Mouse (Mus musculus) cerebellum, adult 2 months (tissue): ENCODE measurements around the gene Scaf8. TPM values are rescaled to one million over a fixed set of nuclear protein-coding genes. Genes with fewer than 3 reads are reported as not detected.

Experiments
- DNase-seq, 2 experiments: peaks; one replicate each; pipeline ENCODE4 v3.0.0; 2021
- H3K27ac ChIP-seq: fragments of 200-500 bp; 2 replicates; pipeline ENCODE4 v1.5.1; 2012; ENCODE audit warnings: low read length, control low read depth, inconsistent platforms; ENCODE audit not compliant: insufficient read depth
- H3K27me3 ChIP-seq: fragments of 200-500 bp; 2 replicates; pipeline ENCODE4 v1.6.1; 2012; ENCODE audit warnings: inconsistent platforms, mild to moderate bottlenecking, low read length, moderate library complexity; ENCODE audit not compliant: control insufficient read depth, insufficient read depth
- H3K4me1 ChIP-seq: fragments of 200-500 bp; 2 replicates; pipeline ENCODE4 v1.6.1; 2011; ENCODE audit warnings: low read length; ENCODE audit not compliant: control insufficient read depth, insufficient read depth
- H3K4me3 ChIP-seq: fragments of 200-500 bp; replicated peaks from 2 replicates; pipeline ENCODE3; 2011; ENCODE audit warnings: mild to moderate bottlenecking, low read depth, low read length, control low read depth; ENCODE audit not compliant: insufficient read depth
- CTCF ChIP-seq: fragments of 200-500 bp; IDR thresholded peaks from 2 replicates; pipeline ENCODE4 v1.5.1; 2011; ENCODE audit warnings: low read depth, mild to moderate bottlenecking, control low read depth, low read length, moderate library complexity, borderline replicate concordance; ENCODE audit not compliant: insufficient read depth
- POLR2A ChIP-seq: fragments of 200-500 bp; IDR thresholded peaks from 2 replicates; pipeline ENCODE4 v1.6.1; 2011; ENCODE audit warnings: low read length, control low read depth, borderline replicate concordance; ENCODE audit not compliant: insufficient read depth
- WGBS: fragments of 180-500 bp; shearing (Covaris S2); methylation state at CpG from one replicate; pipeline ENCODE4 v1.1.7; 2018; 5-methylcytosine and 5-hydroxymethylcytosine counted together
- polyA plus RNA-seq: library from polyadenylated mRNA; depleted of rRNA; stranded (reverse); fragments of >200 nt; gene quantifications from 2 replicates; pipeline ENCODE4 v1.2.3, GENCODE M21; 2012; rRNA removed

Scaf8 gene
- polyA plus RNA-seq, 1 experiment: 35.1 TPM

DNA sequence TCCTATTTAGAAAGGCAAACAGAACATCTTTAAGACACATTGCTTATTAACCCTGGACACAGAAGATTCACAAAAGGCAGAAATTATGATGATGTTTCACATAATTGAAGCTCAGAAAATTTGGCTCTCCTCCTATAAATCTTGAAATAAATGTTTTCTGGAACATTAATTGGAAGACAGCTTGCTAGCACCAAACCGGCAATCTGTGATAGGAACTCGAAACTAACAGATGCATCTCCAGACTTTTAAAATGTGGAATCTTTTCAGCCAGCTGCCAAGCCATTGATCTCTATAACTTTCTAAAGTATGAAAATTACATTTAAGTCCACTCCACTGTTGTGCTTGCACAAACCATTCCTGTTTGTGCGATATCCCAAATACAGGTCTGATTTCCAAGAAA, 128.9 kb downstream of the Scaf8 start:
- TF ChIP-seq CTCF: no peak
- TF ChIP-seq POLR2A: no peak
- H3K4me1 ChIP-seq: peaks cover 22% of the 10 kb centered on the region
- H3K4me3 ChIP-seq: no peak overlapping the region
- whole genome bisulfite sequencing: 75% methylated on average over 3 of the region's 3 CpGs
- H3K27ac ChIP-seq: no peak overlapping the region
- no peaks in the 10 kb centered on the region for H3K27me3 ChIP-seq
- DNase-seq: no peak

DNA sequence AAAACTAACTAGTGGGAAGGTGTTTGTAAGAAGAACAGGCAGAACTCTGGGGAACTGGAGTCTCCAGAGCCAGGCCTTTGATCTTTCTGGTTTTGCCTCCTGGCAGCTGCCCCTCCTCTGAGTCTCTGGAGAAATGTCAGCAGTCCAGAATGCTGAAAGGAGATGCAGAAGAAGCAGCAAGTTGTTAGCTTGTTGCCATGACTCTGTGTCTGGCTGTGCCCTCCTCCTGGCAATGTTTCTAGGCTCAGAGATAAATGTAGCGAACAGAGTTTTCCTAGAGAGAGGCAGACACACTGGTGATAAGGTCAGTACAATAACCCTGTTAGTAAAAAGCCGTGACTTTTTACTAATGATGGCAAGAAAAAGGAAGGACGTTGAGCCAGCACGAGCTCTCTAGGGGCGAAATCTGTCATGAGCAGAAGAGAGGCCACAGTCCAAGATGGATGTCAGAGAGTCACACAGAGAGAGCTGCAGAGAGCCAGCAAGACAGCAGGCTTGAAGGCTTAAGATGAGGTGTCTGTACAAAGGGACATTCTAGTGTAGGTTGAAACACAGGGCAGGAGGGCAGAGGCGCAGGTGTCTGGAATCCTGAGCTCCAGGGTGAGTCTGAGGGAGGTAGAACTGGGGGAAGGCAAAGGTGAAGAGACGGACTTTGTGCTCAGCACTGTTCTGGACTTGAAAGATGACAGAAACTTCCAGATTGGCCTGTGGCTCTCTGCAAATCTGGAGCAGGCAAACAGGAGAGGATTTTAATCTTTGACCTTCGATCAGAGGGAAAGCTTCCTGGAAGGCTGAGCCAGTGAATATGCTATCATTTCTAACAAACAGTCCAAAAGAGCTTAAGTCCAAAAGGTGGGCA, 130.3 kb downstream of the Scaf8 start:
- 35% methylated on average over 8 of the region's 8 CpGs for WGBS
- no peak overlapping the region for H3K4me3 ChIP-seq
- H3K27me3 ChIP-seq: no peaks in the 10 kb centered on the region
- H3K27ac ChIP-seq: no peak overlapping the region
- TF ChIP-seq POLR2A (no peak), CTCF (no peak)
- H3K4me1 ChIP-seq: peaks cover 28% of the 10 kb centered on the region
- peak in 1 of 2 experiments; percentile 37 for DNase-seq

GRCm38 (mm10) chr17:3246665-3247370, 132.0 kb downstream of the Scaf8 start:
- DNase-seq: no peak
- H3K27me3 ChIP-seq: no peaks in the 10 kb centered on the region
- no peak overlapping the region for H3K4me3 ChIP-seq
- H3K27ac ChIP-seq: no peak overlapping the region
- TF ChIP-seq POLR2A: no peak
- no peak for TF ChIP-seq CTCF
- WGBS: 46% methylated on average over 7 of the region's 7 CpGs
- H3K4me1 ChIP-seq: peaks cover 28% of the 10 kb centered on the region

Other genes starting within 250 kb of the Scaf8 start
- gene Tiam2, start 211.6 kb downstream of the Scaf8 start, polyA plus RNA-seq: 5.4 and 6.2 TPM in 2 replicates